Mouse (Mus musculus): ENCODE data around the gene Zfp184. TPM values are rescaled to one million over a fixed set of nuclear protein-coding genes. Genes with fewer than 3 reads are reported as not detected.
A peak's percentile ranks its signal among the peaks of the same experiment; 100 is the strongest.

The Zfp184 gene
- polyA plus RNA-seq, 1 experiment, result 0.44 TPM

GRCm38 (mm10) chr13:21984486-21984885 is 39.6 kb downstream of the Zfp184 start:
- no peaks in the 10 kb centered on the region for H3K36me3 ChIP-seq (ENCODE audit: control insufficient read depth, insufficient read depth, low read length)
- H3K27ac ChIP-seq (ENCODE audit: insufficient read depth, low read depth, low read length), result no peak overlapping the region
- peaks cover 3% of the 10 kb centered on the region; the same call in 1 of the 2 replicates for H3K27me3 ChIP-seq (replicated peaks; ENCODE audit: control insufficient read depth, insufficient read depth, low read length)
- no peak overlapping the region for H3K4me3 ChIP-seq (ENCODE audit: insufficient read depth, low read depth, low read length)
- no peaks in the 10 kb centered on the region for H3K4me1 ChIP-seq (ENCODE audit: control insufficient read depth, insufficient read depth, low read length)
- no peak for DNase-seq
- TF ChIP-seq POLR2A (IDR thresholded peaks at IDR 0.05; ENCODE audit: low read depth, low read length), result no peak
- no peak for TF ChIP-seq CTCF (conservative IDR thresholded peaks at IDR 0.05; ENCODE audit: insufficient read depth, insufficient read length, low read depth, low read length)
- 83% methylated on average over 2 of the region's 2 CpGs for WGBS

GRCm38 (mm10) chr13:21992550-21992949 is 47.7 kb downstream of the Zfp184 start:
- 89% methylated on average over 5 of the region's 5 CpGs for WGBS
- Histone ChIP-seq H3K4me3 (ENCODE audit: insufficient read depth, low read depth, low read length) (no peak overlapping the region), H3K4me1 (ENCODE audit: control insufficient read depth, insufficient read depth, low read length) (no peaks in the 10 kb centered on the region), H3K27ac (ENCODE audit: insufficient read depth, low read depth, low read length) (no peak overlapping the region), H3K27me3 (replicated peaks; ENCODE audit: control insufficient read depth, insufficient read depth, low read length) (peaks cover 7% of the 10 kb centered on the region), H3K36me3 (ENCODE audit: control insufficient read depth, insufficient read depth, low read length) (no peaks in the 10 kb centered on the region)
- TF ChIP-seq CTCF (conservative IDR thresholded peaks at IDR 0.05; ENCODE audit: insufficient read depth, insufficient read length, low read depth, low read length) (no peak), POLR2A (IDR thresholded peaks at IDR 0.05; ENCODE audit: low read depth, low read length) (no peak)
- no peak for DNase-seq

- H3K4me1 ChIP-seq (ENCODE audit: control insufficient read depth, insufficient read depth, low read length), result no peaks in the 10 kb centered on the region
- no peak overlapping the region for H3K27ac ChIP-seq (ENCODE audit: insufficient read depth, low read depth, low read length)
- peaks cover 10% of the 10 kb centered on the region for H3K27me3 ChIP-seq (replicated peaks; ENCODE audit: control insufficient read depth, insufficient read depth, low read length)
- H3K36me3 ChIP-seq (ENCODE audit: control insufficient read depth, insufficient read depth, low read length), result no peaks in the 10 kb centered on the region
- DNase-seq, result peak; percentile 25
- H3K4me3 ChIP-seq (ENCODE audit: insufficient read depth, low read depth, low read length), result no peak overlapping the region
- WGBS, result 13% methylated on average over 22 of the region's 22 CpGs
- TF ChIP-seq CTCF (conservative IDR thresholded peaks at IDR 0.05; ENCODE audit: insufficient read depth, insufficient read length, low read depth, low read length) (no peak), POLR2A (IDR thresholded peaks at IDR 0.05; ENCODE audit: low read depth, low read length) (no peak)
Measured at GRCm38 (mm10) chr13:21993957-21994738, 49.3 kb downstream of the Zfp184 start.

DNA sequence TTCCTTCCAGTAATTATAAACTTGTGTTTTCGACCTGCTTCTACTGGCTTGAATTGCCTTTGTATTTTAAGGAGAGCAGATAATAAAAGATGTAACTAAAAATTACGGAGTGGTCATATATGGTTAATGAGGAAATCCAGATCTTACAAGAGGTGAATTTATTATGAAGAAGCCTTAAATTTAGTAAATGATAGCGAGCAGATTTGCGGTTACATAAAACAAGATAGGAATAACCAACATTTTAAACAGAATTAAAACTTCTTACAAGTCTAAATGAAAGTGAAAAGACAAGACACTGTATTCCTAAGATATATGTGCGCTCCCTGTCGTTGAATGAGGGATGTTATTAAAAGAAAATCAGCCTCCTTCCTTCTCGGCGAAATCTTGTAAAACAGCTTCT is 50.0 kb downstream of the Zfp184 start:
- Histone ChIP-seq H3K27me3 (replicated peaks; ENCODE audit: control insufficient read depth, insufficient read depth, low read length) (peaks cover 10% of the 10 kb centered on the region), H3K27ac (ENCODE audit: insufficient read depth, low read depth, low read length) (no peak overlapping the region), H3K4me3 (ENCODE audit: insufficient read depth, low read depth, low read length) (no peak overlapping the region), H3K36me3 (ENCODE audit: control insufficient read depth, insufficient read depth, low read length) (no peaks in the 10 kb centered on the region), H3K4me1 (ENCODE audit: control insufficient read depth, insufficient read depth, low read length) (no peaks in the 10 kb centered on the region)
- DNase-seq, result no peak
- TF ChIP-seq POLR2A (IDR thresholded peaks at IDR 0.05; ENCODE audit: low read depth, low read length), result no peak
- 16% methylated on average over 8 of the region's 8 CpGs for WGBS

GRCm38 (mm10) chr13:21995331-21995914 is 50.5 kb downstream of the Zfp184 start:
- peak; percentile 19 for DNase-seq
- no peaks in the 10 kb centered on the region for H3K36me3 ChIP-seq (ENCODE audit: control insufficient read depth, insufficient read depth, low read length)
- TF ChIP-seq CTCF (conservative IDR thresholded peaks at IDR 0.05; ENCODE audit: insufficient read depth, insufficient read length, low read depth, low read length) (no peak), POLR2A (IDR thresholded peaks at IDR 0.05; ENCODE audit: low read depth, low read length) (no peak)
- H3K4me3 ChIP-seq (ENCODE audit: insufficient read depth, low read depth, low read length), result no peak overlapping the region
- 6% methylated on average over 21 of the region's 21 CpGs for WGBS
- H3K27me3 ChIP-seq (replicated peaks; ENCODE audit: control insufficient read depth, insufficient read depth, low read length), result peaks cover 10% of the 10 kb centered on the region
- H3K27ac ChIP-seq (ENCODE audit: insufficient read depth, low read depth, low read length), result no peak overlapping the region
- no peaks in the 10 kb centered on the region for H3K4me1 ChIP-seq (ENCODE audit: control insufficient read depth, insufficient read depth, low read length)

DNA sequence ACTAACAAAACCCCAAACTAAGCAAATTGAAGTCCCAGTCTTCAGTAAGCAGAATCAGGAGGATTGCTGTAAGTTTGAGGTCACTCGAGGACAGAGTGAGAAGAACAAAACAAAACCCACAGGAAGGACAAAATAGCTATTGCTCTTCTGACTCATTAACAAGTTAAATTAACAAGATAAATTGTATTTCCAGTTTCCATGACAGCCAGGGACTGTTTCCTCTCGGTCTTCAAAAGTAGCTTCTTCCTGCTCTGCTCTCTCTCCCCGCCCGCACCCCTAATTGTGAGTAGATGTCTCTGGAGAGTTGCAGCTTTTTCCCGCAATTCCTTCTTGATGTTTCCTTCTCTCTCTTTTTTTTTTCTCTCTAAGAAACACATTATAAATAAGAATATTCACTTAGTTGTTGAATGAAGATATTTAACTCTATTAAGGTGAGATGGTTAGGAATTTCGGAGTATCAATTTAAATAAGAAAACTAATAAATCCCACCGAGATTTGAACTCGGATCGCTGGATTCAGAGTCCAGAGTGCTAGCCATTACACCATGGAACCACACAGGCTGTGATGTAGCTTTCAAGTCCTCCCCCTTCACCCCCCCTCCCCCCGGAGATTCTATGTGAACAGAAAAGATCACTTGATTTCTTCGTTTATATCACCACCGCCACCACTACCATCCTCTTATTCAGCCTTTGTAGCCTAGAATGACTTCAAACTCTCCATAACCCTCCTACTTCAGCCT is 51.4 kb downstream of the Zfp184 start:
- peak; percentile 8 for DNase-seq
- Histone ChIP-seq H3K4me1 (ENCODE audit: control insufficient read depth, insufficient read depth, low read length) (no peaks in the 10 kb centered on the region), H3K27ac (ENCODE audit: insufficient read depth, low read depth, low read length) (no peak overlapping the region), H3K36me3 (ENCODE audit: control insufficient read depth, insufficient read depth, low read length) (no peaks in the 10 kb centered on the region), H3K4me3 (ENCODE audit: insufficient read depth, low read depth, low read length) (no peak overlapping the region), H3K27me3 (replicated peaks; ENCODE audit: control insufficient read depth, insufficient read depth, low read length) (peaks cover 10% of the 10 kb centered on the region)
- 12% methylated on average over 12 of the region's 12 CpGs for WGBS
- TF ChIP-seq CTCF (conservative IDR thresholded peaks at IDR 0.05; ENCODE audit: insufficient read depth, insufficient read length, low read depth, low read length) (no peak), POLR2A (IDR thresholded peaks at IDR 0.05; ENCODE audit: low read depth, low read length) (no peak)

- Histone ChIP-seq H3K4me3 (ENCODE audit: insufficient read depth, low read depth, low read length) (no peak overlapping the region), H3K27me3 (replicated peaks; ENCODE audit: control insufficient read depth, insufficient read depth, low read length) (peaks cover 10% of the 10 kb centered on the region)
Measured at GRCm38 (mm10) chr13:21996840-21997185, 51.9 kb downstream of the Zfp184 start.

More at GRCm38 (mm10) chr13:21996840-21997185, 51.9 kb downstream of the Zfp184 start:
- TF ChIP-seq CTCF (conservative IDR thresholded peaks at IDR 0.05; ENCODE audit: insufficient read depth, insufficient read length, low read depth, low read length) (no peak), POLR2A (IDR thresholded peaks at IDR 0.05; ENCODE audit: low read depth, low read length) (no peak)
- no peak for DNase-seq
- Histone ChIP-seq H3K4me1 (ENCODE audit: control insufficient read depth, insufficient read depth, low read length) (no peaks in the 10 kb centered on the region), H3K27ac (ENCODE audit: insufficient read depth, low read depth, low read length) (no peak overlapping the region), H3K36me3 (ENCODE audit: control insufficient read depth, insufficient read depth, low read length) (no peaks in the 10 kb centered on the region)
- 8% methylated on average over 13 of the region's 13 CpGs for WGBS
